Mouse (Mus musculus) urinary bladder, postnatal 36 days (tissue): ENCODE results near the gene Epha3.

ENCODE experiments used
- DNase-seq, 2 experiments: peaks; one replicate each; pipeline ENCODE4 v3.0.0; 2022; ENCODE audit warnings: low spot score in 2 of 2, mixed read lengths in 1 of 2

Epha3 gene

DNA sequence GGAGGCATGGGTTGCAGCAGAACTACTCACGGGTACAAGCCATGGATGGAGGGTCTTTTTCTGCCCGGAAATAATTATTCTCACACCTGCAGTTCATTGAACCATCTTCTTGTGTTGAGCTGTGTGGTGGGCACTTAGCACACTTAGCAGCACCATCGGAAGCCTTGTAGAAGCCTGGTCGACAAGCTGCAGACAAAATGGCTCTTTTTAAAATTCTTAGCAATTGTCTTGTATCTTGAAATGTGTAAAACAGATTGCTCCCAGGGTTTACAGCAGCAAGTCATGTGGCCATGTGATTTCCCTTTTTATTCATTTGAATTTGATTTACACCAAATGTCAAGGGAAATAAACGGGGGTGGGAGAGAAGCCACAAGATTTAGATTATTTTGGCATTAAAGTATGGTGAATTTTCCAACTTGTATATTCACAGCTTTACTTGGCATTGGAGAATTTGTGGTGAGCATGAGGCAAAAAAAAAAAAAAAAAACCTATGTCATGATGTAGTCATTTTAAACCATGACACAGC is 210.5 kb downstream of the Epha3 start:
- no peak for DNase-seq

DNA sequence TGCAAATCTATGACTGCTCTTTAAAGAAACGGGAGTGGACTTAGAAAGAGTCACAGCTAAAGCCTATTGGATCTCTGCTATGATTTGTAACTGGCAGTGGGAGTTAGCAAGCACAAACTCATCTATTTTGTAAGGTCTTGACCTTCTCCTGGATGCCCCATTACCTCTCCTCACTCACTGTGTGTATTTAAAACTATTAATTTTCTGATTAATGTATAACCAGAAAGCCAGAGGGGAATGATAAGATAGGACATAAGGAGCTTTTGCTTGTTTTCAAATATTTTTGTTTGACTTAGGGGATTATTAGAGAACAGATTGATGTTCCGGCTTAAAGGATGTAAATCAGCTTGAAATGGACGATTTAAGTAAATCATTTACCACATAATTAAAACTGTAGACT is 213.2 kb downstream of the Epha3 start:
- DNase-seq, result no peak

DNA sequence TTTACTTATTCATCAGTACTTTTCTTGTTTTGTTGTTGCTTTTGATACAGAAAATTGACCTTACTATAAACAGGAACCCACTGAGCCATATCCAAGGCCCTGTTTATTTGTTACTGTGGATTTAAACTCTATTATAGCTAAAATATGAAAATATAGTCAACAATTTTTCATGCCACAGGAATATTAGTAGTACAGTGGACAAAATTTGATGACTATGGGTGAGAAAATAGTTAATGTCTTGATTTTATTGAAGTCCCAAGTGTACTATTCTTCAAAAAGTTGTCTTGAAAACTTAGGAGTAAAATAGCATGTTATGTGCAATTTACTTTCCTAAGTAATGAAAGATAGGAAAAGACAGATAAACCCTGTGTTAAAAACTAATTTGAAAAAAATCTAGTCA is 217.4 kb downstream of the Epha3 start:
- no peak for DNase-seq

DNA sequence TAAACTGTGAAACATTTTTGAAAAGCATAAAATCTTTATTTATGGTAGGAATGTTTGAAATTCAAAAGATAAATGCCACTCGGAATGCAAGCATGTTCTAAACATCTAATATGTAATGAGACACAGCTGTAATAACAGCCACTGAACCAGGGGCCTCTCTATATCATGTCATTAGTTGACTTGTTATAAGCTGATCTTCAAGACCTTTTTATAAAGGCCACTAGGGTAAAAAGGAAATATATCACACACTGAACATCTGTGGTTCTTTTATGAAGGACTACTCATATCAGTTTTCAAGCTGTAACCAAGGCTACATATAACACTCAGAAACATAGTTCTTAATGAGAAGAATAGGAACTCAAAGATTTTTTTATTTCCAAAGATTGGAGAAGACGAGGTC is 221.3 kb downstream of the Epha3 start:
- DNase-seq, result no peak

DNA sequence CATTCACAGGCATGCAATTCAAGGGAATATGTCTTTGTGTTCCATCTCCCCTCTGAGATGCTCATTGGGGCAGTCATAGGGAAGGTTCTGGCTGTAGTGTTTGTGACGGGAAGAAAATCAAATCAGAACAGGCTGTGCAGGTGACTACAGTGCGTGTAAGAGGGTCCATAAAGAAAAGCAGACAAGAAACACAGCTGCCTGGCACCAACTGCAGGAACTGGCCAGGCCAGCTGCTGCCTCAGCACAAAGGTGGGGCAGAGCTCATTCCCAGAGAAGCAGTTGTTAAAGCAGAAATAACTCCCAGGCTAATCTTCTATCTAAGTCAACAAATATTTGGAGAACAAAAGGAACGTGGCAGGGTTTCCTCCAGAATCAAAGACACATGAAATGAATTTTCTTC is 222.4 kb downstream of the Epha3 start:
- DNase-seq, result no peak

DNA sequence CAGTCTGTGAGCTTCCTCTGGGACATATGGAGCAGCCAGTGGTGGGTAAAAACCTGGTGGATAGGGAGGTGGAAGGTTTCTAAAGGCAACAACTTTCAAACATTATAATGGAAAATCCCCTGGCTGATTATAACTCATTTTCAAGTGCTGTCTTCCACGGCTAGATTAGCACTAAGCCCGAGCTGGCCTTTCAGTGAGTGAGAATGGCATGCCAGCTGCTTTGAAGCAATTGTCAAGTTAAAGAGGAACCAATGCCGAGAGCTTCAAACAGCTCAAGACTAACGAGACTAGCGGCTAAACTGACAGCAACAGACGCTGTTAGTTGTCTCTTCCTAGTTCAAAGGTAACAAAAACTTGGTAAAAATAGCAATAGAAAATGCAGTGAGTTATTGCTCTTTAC is 225.3 kb downstream of the Epha3 start:
- no peak for DNase-seq

DNA sequence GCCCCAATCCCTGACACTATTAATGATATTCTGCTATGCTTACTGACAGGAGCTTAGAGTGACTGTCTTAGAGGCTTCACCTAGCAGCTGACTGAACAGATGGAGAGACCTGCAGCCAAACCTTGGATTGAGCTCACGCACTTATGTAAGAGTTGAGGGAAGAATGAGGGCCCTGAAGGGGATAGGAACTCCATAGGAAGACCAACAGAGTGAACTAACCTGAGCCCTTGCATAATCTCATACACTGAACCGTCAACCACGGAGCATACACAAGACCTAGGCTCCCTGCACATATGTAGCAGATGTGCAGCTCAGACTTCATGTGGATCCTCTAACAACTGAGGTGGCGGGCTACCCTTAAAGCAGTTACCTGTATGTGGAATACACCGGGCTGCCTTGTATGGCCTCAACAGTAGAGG is 230.2 kb downstream of the Epha3 start:
- DNase-seq, result no peak

DNA sequence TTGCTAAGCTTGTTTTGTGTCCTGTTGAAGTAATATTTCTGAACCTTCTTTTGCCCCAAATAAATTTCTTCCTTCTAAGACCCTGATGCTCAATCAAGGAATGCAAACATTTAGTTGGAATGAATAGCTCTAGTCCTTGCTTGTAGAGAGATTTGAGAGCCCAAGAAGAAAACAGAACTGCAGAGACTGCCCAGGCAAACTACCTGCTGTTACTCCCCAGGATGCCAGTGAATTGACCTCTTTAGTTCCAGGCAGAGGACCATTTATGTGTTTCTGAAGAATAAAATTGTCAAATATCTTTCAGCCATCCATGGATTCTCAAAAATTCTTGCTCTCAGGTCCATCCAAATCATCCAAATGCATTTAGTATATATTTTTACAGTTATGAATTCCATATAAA is 238.7 kb downstream of the Epha3 start:
- no peak for DNase-seq

DNA sequence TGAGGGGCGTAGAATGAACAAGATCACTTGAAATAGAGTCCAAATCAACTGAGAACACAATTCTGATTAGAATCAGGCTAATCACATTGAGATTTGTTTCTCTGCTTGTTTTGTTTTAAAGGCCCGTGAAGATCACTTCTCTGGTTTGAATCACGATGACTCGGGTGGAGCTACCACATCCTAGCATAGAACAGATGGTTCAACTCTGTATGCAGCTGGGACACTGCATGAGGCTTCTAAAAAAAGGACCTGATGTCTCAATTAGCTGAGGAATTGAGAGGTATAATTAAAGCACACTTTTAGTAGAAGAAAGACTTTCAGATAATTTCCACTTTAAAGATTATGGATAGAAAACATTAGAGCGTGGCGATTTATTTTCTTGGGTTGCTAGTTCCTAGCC is 242.1 kb downstream of the Epha3 start:
- DNase-seq, result no peak

DNA sequence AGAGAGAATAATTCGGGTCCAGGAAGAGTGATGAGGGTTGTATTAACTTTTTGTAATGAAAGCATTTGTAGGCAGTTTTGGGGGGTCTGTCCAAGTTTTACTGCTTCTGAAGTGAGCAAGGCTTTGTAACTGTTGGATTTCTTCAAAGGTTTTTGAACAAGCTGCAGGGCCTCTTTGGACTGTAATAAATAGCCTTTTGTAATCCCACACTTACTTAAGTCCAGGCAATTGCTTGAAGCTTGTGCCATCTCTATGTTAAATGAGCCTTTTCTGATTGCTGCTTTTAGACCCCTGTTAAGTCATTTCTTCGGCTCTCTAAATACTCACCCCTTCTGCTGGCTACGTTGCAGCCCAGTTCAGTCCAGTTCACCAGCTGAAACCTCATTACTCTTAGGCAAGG is 248.6 kb downstream of the Epha3 start:
- no peak for DNase-seq

DNA sequence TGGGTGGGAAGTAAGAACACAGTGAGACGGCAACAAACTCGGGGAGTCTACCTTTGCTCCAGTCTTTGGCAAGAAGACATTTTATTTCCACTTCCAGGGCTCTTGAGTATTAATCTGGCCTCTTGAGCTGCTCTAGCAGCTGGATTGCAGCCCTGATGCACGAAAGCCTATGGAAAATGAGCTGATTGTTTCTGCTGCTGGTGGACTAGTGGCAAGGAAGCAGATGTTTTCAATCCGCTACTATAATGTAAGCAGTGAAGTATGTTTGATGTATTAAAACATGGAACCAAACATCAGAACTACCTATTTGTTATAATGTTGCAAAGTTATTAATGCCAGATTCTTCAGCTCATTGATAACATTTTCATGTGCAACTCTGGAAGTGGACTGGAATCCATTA is 251.0 kb downstream of the Epha3 start:
- DNase-seq, result no peak

DNA sequence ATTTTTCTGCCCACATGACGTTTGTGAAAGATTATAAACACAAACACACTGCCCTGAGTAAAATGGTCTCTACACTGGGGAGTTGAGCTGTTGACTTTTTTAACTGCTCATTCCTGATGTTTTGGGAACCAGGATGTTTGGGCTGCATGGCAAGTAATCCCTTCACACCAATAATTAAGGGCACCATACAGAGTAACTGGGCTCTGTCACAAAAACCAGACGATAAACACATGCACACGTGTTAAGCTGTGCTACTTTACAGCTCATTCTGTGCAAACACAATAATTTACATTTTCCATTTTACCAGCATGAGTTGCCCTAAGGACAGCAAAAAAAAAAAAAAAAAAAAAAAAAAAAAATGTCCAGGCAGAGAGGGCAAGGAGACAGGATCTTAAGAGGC is 263.7 kb downstream of the Epha3 start:
- DNase-seq, result no peak

DNA sequence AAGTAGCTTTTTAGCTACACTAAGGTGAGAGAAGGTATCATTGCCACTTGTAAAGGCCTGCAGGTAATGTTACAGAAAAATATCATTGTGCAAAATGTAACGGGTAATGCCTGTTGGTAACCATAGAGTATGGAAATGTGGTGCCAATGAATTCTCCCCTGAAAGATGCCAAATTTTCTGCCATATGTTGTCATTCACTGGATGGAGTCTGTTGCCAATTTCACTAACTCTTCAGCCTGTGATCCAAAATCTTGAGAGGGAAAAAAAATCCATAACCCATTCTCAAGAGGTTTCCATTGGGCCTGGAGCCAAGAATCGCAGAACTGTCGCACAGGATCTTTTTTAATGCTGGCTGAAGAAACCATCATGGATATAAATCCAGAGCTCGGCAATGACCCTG is 269.3 kb downstream of the Epha3 start:
- no peak for DNase-seq

DNA sequence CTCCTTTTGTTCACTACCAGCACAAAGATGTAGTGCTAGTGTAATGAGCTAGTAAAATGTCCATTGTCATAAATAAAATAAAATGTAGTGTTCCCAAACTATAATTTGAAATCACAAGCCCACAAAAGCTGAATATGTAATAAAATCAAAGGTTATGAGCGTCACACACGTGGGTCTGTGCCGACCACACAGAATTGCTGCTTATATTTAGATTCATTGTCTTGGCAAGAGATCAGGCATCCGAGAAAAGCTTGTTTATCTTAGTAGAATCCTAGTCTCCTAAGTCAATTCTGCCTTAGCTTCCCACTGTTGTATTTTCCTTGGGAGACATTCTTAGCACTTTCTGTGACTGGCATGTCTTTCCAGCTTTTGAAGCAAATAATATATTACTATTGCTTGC is 294.2 kb downstream of the Epha3 start:
- no peak for DNase-seq

DNA sequence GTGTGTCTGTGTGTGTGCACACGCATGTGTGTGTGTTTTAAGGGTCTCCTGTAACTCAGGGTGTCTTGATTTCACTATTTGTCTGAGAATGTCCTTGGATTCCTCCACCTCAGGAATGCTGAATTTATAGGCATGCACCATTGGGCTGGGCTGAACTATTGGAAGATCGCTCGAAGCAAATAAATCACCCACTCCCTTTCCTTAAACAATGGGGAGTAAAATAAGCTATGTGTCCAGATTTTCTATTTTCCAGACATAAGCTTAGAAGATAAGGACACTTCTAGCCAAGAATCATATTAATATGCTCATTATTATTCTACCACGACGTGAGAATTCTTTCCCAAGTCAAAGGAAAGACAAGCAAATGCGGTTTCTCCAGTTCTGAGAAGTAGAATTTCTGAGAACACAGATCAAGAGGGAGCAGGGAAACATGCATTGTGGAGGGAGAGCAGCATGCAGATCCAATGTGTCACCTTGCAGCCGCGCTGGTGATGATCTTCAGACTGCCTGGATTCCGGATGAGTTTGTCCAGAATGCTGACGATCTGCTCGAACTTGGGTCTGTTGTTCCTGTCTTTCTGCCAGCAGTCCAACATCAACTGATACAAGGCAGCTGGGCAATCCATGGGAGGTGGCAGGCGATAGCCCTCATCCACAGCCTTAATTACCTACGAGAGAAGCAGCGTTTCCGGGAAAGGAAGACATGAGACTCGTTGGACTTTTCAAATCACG is 297.7 kb downstream of the Epha3 start:
- no peak for DNase-seq

DNA sequence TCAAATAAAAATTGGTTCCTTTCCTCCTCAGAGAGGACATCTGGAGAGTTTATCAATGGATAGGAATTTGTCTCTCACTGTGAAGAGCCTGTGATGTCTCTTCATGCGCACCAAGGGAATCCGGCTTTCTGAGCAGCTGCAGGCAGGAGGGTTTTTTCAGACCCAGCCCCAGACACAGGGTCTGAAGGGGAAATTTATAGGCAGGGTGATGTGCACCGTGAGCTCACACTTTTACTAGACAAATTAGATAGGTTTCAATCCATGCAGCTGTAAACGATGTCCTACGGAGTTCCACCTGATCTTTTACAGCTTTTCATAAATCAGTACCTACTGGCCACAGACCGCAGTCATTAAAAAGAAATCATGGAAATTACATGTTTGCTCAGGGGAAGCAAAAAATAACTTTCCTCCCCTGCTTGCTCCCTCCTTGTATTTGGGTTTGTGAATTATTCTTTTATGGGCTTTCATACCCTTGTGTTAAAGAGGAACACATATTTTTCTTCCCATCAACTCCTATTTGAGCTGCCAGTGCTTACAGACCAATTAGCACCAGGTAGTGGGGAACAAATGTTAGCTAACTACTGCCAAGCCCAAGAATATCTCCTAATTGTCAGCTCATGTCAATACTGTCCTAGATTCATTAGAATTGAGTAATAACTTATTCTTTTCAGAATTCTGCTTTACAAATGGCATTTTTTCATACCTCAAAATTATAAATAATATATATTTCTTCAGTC is 307.4 kb downstream of the Epha3 start:
- no peak for DNase-seq

DNA sequence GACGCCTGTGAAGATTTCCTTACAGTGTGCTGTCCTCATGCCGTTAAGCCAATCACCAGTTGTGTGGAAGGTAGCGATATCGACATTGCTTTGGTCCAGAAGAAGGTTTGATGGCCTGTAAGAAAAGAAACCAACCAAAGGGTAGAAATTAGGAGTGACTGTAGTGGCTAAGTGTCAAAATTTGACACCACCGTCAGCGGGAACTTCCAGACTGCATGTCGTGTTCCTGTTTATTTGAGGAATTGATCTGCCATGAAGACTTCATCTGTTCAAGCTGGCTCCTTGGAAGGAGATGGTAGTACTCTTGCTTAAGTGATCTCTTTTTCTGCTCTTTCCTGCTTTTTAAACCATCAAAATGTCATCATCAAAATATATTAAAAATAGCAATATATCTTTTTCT is 311.4 kb downstream of the Epha3 start:
- no peak for DNase-seq

DNA sequence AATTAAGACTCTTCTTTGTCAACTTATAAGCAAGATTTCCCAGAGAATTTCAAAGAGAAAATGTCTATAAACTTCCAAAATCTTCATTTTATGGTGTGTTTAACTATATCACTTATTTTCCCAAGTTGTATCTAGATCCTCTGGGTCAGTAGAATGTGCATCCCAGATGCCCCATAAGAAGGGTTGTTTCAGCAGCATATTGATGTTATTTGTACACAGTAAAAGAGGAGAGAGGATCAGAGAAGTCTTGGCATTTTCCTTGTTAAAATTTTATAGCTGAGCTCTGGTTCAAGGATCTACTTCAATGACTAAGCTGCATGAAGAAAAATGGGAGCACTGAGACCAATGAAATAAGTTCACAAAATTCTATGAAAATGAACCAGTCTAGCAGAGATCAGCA is 324.5 kb downstream of the Epha3 start:
- DNase-seq, result no peak

DNA sequence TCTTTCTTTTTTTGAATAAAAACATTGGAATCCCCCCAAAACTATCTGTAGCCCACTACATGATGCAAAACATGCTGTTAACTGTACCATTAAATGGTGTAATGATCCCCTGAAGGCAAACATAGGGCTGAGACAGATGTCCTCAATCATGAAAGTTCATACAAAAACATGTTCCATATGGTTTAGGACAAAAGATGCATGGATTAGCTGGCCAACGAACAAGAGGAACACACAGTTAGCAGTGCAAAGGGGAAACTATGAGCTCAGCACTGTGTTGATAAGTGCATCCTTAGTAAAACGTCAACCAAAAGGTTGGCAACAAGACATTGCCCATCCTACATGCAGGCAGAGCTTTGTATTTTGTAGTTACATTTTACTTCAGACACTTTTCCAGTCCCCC is 335.2 kb downstream of the Epha3 start:
- DNase-seq, result no peak

DNA sequence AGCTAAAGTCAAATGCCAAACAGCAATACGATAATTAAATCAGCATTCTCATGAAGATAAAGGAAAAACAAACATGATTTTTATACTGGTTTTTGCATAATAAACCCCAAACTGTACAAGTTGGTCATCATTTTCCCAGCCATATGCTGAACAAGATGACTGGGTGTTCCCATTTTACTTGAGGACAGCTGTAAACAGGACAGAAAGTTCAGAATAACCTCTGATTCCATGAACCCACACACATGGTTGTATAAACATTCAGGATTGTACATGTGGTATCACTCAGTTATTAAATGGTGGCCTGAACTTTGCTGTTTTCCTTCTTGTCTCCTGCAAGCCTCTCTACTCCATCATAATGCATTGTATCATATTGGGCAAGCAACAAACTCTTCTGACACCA is 346.3 kb downstream of the Epha3 start:
- no peak for DNase-seq

DNA sequence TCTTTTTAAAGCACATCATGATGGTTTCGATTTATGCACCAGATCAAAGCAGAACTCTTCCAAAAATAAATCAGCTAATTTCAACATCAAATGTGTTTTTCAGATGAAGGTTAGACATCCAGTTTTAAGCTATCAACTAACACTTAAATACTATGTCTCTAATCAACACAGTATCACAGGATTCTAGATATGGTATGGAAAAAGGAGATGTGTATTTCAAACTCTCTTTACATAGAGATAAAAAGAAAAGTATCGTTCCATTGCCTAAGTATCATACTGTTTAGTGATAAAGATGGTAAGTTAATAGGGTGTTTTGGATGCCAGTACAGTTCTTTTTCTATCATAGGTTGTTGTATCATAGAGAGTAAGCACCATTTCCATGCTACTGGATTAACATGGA is 353.9 kb downstream of the Epha3 start:
- no peak for DNase-seq

DNA sequence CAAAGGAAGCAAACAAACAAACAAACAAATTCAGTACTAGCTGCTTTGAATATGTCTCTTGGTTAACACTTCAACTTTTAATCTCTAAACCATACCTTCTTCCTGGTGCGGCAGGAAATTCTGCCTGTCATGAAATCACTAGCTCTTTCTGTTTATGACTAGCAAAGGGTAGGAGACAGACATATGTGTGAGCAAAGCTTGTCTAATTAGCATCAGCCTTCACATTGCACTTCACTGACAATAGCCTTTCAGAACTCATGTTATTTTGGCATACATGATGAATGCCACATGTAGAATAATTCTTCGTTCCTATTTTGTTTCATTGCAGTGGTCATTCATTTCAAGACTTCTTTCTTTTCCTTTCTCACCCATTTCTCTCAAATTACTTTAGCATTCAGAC is 357.5 kb downstream of the Epha3 start:
- no peak for DNase-seq

DNA sequence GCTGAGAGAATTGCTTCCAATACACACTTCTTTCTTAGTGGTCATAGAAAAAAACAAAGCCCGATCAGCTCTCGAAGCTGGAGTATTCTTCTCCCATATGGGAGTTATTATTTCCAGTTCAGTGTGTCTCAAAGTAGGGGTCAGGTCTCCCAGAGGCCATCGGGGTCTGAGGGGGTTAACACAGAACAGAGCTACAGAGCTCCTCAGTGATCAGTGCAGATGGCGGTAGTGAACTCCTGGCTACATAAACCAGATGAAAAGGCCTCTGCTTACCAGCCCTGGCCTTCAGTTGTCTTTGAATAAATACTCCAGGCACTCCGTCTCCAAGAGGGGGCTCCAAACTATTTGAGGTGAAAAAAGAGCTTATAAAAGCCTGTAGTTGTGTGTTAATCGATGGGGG is 362.5 kb downstream of the Epha3 start:
- no peak for DNase-seq
